Mouse (Mus musculus): ENCODE measurements around the gene Tle3.

DNA sequence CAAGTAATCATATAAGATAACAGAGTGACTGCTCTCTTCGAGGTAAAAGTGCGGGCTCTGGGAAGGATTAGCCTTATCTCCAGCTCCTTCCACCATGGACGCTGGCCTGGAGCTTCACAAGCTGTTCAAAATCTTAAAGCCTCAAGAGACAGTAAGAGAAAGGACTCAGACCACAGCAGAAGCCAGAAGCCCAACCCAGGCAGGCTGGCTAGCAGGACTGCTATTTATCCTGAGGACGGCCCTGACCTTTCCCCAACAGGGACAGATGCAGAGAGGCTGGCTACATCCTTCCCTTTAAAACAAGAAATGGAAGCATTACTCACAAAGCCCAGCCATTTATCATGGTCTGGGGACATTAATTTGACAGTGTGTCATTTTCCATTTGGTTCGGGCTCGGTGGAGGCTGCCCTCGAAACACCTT, 46.2 kb upstream of the Tle3 start:
- TF ChIP-seq CTCF (IDR thresholded peaks at IDR 0.05; ENCODE audit: low read depth) (no peak), EP300 (IDR thresholded peaks at IDR 0.05; ENCODE audit: low read depth) (no peak)

All from liver, embryonic 14.5 days (tissue).